Mouse (Mus musculus) thymus, postnatal 0 days (tissue): ENCODE measurements around the gene Ppt2. TPM values are rescaled to one million over a fixed set of nuclear protein-coding genes. Genes with fewer than 3 reads are reported as not detected.

ENCODE experiments used
- DNase-seq: peaks from one replicate; pipeline ENCODE4 v3.0.0-alpha.2; 2015; ENCODE audit warnings: low spot score
- polyA plus RNA-seq: library from polyadenylated mRNA; unstranded; fragments of >200 nt; fragmentation: Nextera tagmentation; extraction: Ambion mirVana; gene quantifications from 2 replicates; pipeline ENCODE4 v1.2.1, GENCODE M21; 2015

Ppt2 gene
- polyA plus RNA-seq, 1 experiment from 2014 or later: 38.4 TPM

GRCm38 (mm10) chr17:34588767-34589166, 39.5 kb downstream of the Ppt2 start:
- DNase-seq: peak; percentile 17

GRCm38 (mm10) chr17:34587814-34588213, 40.5 kb downstream of the Ppt2 start:
- DNase-seq: no peak

GRCm38 (mm10) chr17:34587423-34587811, 40.9 kb downstream of the Ppt2 start:
- peak; percentile 97 for DNase-seq

- peak; percentile 88 for DNase-seq
Measured at GRCm38 (mm10) chr17:34586796-34587422, 41.4 kb downstream of the Ppt2 start.

- DNase-seq: no peak
Measured at GRCm38 (mm10) chr17:34585877-34586771, 42.2 kb downstream of the Ppt2 start.

- DNase-seq: no peak
Measured at GRCm38 (mm10) chr17:34585121-34585520, 43.2 kb downstream of the Ppt2 start.

GRCm38 (mm10) chr17:34583819-34584218, 44.5 kb downstream of the Ppt2 start:
- DNase-seq: no peak

- DNase-seq: no peak
Measured at GRCm38 (mm10) chr17:34583397-34583796, 44.9 kb downstream of the Ppt2 start.

- no peak for DNase-seq
Measured at GRCm38 (mm10) chr17:34582528-34582927, 45.8 kb downstream of the Ppt2 start.

- no peak for DNase-seq
Measured at GRCm38 (mm10) chr17:34578070-34578469, 50.2 kb downstream of the Ppt2 start.

- no peak for DNase-seq
Measured at GRCm38 (mm10) chr17:34576577-34576976, 51.7 kb downstream of the Ppt2 start.

- no peak for DNase-seq
Measured at GRCm38 (mm10) chr17:34572361-34572760, 55.9 kb downstream of the Ppt2 start.

- DNase-seq: no peak
Measured at GRCm38 (mm10) chr17:34571875-34572274, 56.4 kb downstream of the Ppt2 start.

- DNase-seq: no peak
Measured at GRCm38 (mm10) chr17:34569919-34570318, 58.4 kb downstream of the Ppt2 start.

- DNase-seq: no peak
Measured at GRCm38 (mm10) chr17:34568421-34568820, 59.9 kb downstream of the Ppt2 start.

- DNase-seq: no peak
Measured at GRCm38 (mm10) chr17:34567311-34567710, 61.0 kb downstream of the Ppt2 start.

Other genes starting within 250 kb of the Ppt2 start
- gene BC051142, start 229.7 kb downstream of the Ppt2 start, polyA plus RNA-seq: 0.71 and 0.94 TPM in 2 replicates
- 0.09 and 0.13 TPM in 2 replicates for gene Btnl4, start 151.2 kb downstream of the Ppt2 start, polyA plus RNA-seq
- 0.12 and 0.20 TPM in 2 replicates for gene Btnl6, start 111.2 kb downstream of the Ppt2 start, polyA plus RNA-seq
- 1.4 and 2.0 TPM in 2 replicates for gene Notch4, start 64.2 kb downstream of the Ppt2 start, polyA plus RNA-seq
- gene Gpsm3, start 38.7 kb downstream of the Ppt2 start, polyA plus RNA-seq: 228 and 241 TPM in 2 replicates
- gene Pbx2, start 37.2 kb downstream of the Ppt2 start, polyA plus RNA-seq: 10.4 and 13.3 TPM in 2 replicates
- 2.5 and 4.0 TPM in 2 replicates for gene Ager, start 30.6 kb downstream of the Ppt2 start, polyA plus RNA-seq
- 135 and 144 TPM in 2 replicates for gene Rnf5, start 24.8 kb downstream of the Ppt2 start, polyA plus RNA-seq
- 37.5 and 44.9 TPM in 2 replicates for gene Agpat1, start 24.2 kb downstream of the Ppt2 start, polyA plus RNA-seq
- gene Egfl8, start 12.5 kb downstream of the Ppt2 start, polyA plus RNA-seq: 3.1 and 3.3 TPM in 2 replicates
- gene Prrt1, start 1.0 kb upstream of the Ppt2 start, polyA plus RNA-seq: 37.4 and 39.4 TPM in 2 replicates
- gene Fkbpl, start 16.3 kb upstream of the Ppt2 start, polyA plus RNA-seq: 12.5 TPM in 2 replicates
- gene Atf6b, start 18.6 kb upstream of the Ppt2 start, polyA plus RNA-seq: 56.6 and 60.8 TPM in 2 replicates
- 0.54 and 0.59 TPM in 2 replicates for gene Tnxb, start 42.0 kb upstream of the Ppt2 start, polyA plus RNA-seq
- gene C4b, start 115.4 kb upstream of the Ppt2 start, polyA plus RNA-seq: 0.32 and 0.49 TPM in 2 replicates
- not detected in 2 replicates for gene Cyp21a1, start 176.1 kb upstream of the Ppt2 start, polyA plus RNA-seq
- gene Stk19, start 208.4 kb upstream of the Ppt2 start, polyA plus RNA-seq: 39.3 and 48.6 TPM in 2 replicates
- 48.8 and 53.3 TPM in 2 replicates for gene Dxo, start 208.5 kb upstream of the Ppt2 start, polyA plus RNA-seq
- 49.7 and 50.1 TPM in 2 replicates for gene Skiv2l, start 221.7 kb upstream of the Ppt2 start, polyA plus RNA-seq
- 82.4 and 88.6 TPM in 2 replicates for gene Nelfe, start 221.9 kb upstream of the Ppt2 start, polyA plus RNA-seq
- 5.2 and 6.2 TPM in 2 replicates for gene Cfb, start 234.0 kb upstream of the Ppt2 start, polyA plus RNA-seq